Comparison of ENCODE assay signal across 8 mouse cellular contexts in genomic region chr4:66025393-66026062, GRCm38 (mm10).
DNase-seq lines count a peak whose midpoint lies in the region; ATAC-seq and TF ChIP-seq lines count a peak whose summit lies in the region.

No protein-coding gene starts in this region.

- H3K9me3 ChIP-seq in hindbrain, embryonic 15.5 days, result no peaks in the 10 kb centered on the region
- H3K9me3 ChIP-seq in midbrain, embryonic 10.5 days (replicated peaks), result no peaks in the 10 kb centered on the region
- H3K9me3 ChIP-seq in intestine, postnatal 0 days (ENCODE audit: control insufficient read depth), result no peaks in the 10 kb centered on the region

- ATAC-seq in hindbrain, embryonic 15.5 days (ENCODE audit: low FRiP score, low read depth), result 0 out of 2 replicates have a peak, but pooled peaks have one; percentile 45
- ATAC-seq in CD4-positive, CD25-positive, alpha-beta regulatory T cell, adult 4 months, result no peak
- no peak for ATAC-seq in intestine, postnatal 0 days

- no peak overlapping the region for H3K4me3 ChIP-seq in hindbrain, embryonic 15.5 days
- no peak overlapping the region for H3K4me3 ChIP-seq in midbrain, embryonic 10.5 days
- no peak overlapping the region for H3K4me3 ChIP-seq in intestine, postnatal 0 days (ENCODE audit: low read depth, low read length)

- DNase-seq in layer of hippocampus, adult 8-10 months (ENCODE audit: low spot score in 2 of 2), result peak; percentile 23 to 28
- no peak for DNase-seq in layer of hippocampus, adult 9-10 months (ENCODE audit: low spot score)
- peak; percentile 67 for DNase-seq in embryo, embryonic 10.5 days (ENCODE audit: low spot score)
- peak; percentile 31 for DNase-seq in gastrocnemius, postnatal 14 days
- peak; percentile 36 for DNase-seq in midbrain, embryonic 10.5 days (ENCODE audit: low spot score)

- peak overlapping the region; percentile 16; the same call in 1 of the 2 replicates for H3K27ac ChIP-seq in hindbrain, embryonic 15.5 days (replicated peaks)
- peak overlapping the region; percentile 33; the same call in 1 of the 2 replicates for H3K27ac ChIP-seq in midbrain, embryonic 10.5 days (replicated peaks)
- no peak overlapping the region for H3K27ac ChIP-seq in intestine, postnatal 0 days (ENCODE audit: low read depth, low read length)

- no peaks in the 10 kb centered on the region for H3K36me3 ChIP-seq in hindbrain, embryonic 15.5 days
- H3K36me3 ChIP-seq in midbrain, embryonic 10.5 days, result no peaks in the 10 kb centered on the region
- no peaks in the 10 kb centered on the region for H3K36me3 ChIP-seq in intestine, postnatal 0 days (ENCODE audit: control insufficient read depth, insufficient read depth)

- no peaks in the 10 kb centered on the region for H3K27me3 ChIP-seq in hindbrain, embryonic 15.5 days
- no peaks in the 10 kb centered on the region for H3K27me3 ChIP-seq in midbrain, embryonic 10.5 days (ENCODE audit: low read depth, poor library complexity, severe bottlenecking)
- H3K27me3 ChIP-seq in intestine, postnatal 0 days (replicated peaks; ENCODE audit: control insufficient read depth, insufficient read depth, low read length), result no peaks in the 10 kb centered on the region

- WGBS in hindbrain, embryonic 15.5 days, result 16% methylated on average over 8 of the region's 8 CpGs
- 37% methylated on average over 8 of the region's 8 CpGs for WGBS in midbrain, embryonic 10.5 days
- WGBS in intestine, postnatal 0 days, result 51% methylated on average over 8 of the region's 8 CpGs

- peaks cover 8% of the 10 kb centered on the region for H3K4me1 ChIP-seq in hindbrain, embryonic 15.5 days (replicated peaks)
- peaks cover 8% of the 10 kb centered on the region; the same call in 1 of the 2 replicates for H3K4me1 ChIP-seq in midbrain, embryonic 10.5 days
- H3K4me1 ChIP-seq in intestine, postnatal 0 days (replicated peaks; ENCODE audit: control insufficient read depth, insufficient read depth, low read length), result no peaks in the 10 kb centered on the region

- no peak overlapping the region for H3K9ac ChIP-seq in hindbrain, embryonic 15.5 days
- H3K9ac ChIP-seq in intestine, postnatal 0 days (ENCODE audit: low read depth, low read length), result no peak overlapping the region

- TF ChIP-seq CTCF in intestine, postnatal 0 days (IDR thresholded peaks at IDR 0.05; ENCODE audit: low read depth), result no peak

- no peak overlapping the region for H3K4me2 ChIP-seq in hindbrain, embryonic 15.5 days
- no peak overlapping the region for H3K4me2 ChIP-seq in intestine, postnatal 0 days (replicated peaks; ENCODE audit: low read depth)

- intact Hi-C loops in gastrocnemius, postnatal 14 days (cut with DNase I; ENCODE audit: low total_unique reads), result no loop called here
